Mouse (Mus musculus) E14TG2a.4 (cell line): ENCODE measurements around the gene Tmem131l.

Source experiments
- H3K27me3 ChIP-seq: 2 replicates; pipeline ENCODE4 v1.6.1; 2014; ENCODE audit warnings: low read length, control low read depth; ENCODE audit not compliant: insufficient read depth
- H3K36me3 ChIP-seq: 2 replicates; pipeline ENCODE4 v1.6.1; 2014; ENCODE audit warnings: low read length, control low read depth; ENCODE audit not compliant: insufficient read depth
- H3K4me1 ChIP-seq: replicated peaks from 2 replicates; pipeline ENCODE4 v1.6.1; 2014; ENCODE audit warnings: low read depth, low read length, control low read depth
- H3K4me3 ChIP-seq: replicated peaks from 2 replicates; pipeline ENCODE4 v1.5.1; 2014; ENCODE audit warnings: mild to moderate bottlenecking, low read length
- H3K9me3 ChIP-seq: 2 replicates; pipeline ENCODE4 v1.6.1; 2014; ENCODE audit warnings: low read length, control low read depth
- CTCF ChIP-seq: conservative IDR thresholded peaks from 2 replicates; pipeline ENCODE4 v1.5.1; 2014; ENCODE audit warnings: low read length
- NANOG ChIP-seq: IDR thresholded peaks from 2 replicates; pipeline ENCODE4 v1.6.1; 2014; ENCODE audit warnings: borderline replicate concordance, low read length, mixed read lengths
- POU5F1 ChIP-seq: IDR thresholded peaks from 2 replicates; pipeline ENCODE4 v1.6.1; 2014; ENCODE audit warnings: low read length, borderline replicate concordance

Gene Tmem131l

GRCm38 (mm10) chr3:83946848-83947247 lies 93.1 kb downstream of the Tmem131l start:
- Histone ChIP-seq H3K36me3 (peaks cover 34% of the 10 kb centered on the region), H3K9me3 (no peaks in the 10 kb centered on the region), H3K4me3 (no peak overlapping the region), H3K27me3 (no peaks in the 10 kb centered on the region), H3K4me1 (peaks cover 73% of the 10 kb centered on the region)
- TF ChIP-seq NANOG (no peak), CTCF (no peak), POU5F1 (no peak)

GRCm38 (mm10) chr3:83943691-83944090 lies 96.3 kb downstream of the Tmem131l start:
- no peak for TF ChIP-seq CTCF
- Histone ChIP-seq H3K4me1 (peaks cover 60% of the 10 kb centered on the region), H3K36me3 (peaks cover 40% of the 10 kb centered on the region), H3K9me3 (no peaks in the 10 kb centered on the region), H3K27me3 (no peaks in the 10 kb centered on the region), H3K4me3 (no peak overlapping the region)

- Histone ChIP-seq H3K27me3 (no peaks in the 10 kb centered on the region), H3K36me3 (peaks cover 44% of the 10 kb centered on the region), H3K9me3 (no peaks in the 10 kb centered on the region), H3K4me3 (peak overlapping the region; percentile 13; the same call in 1 of the 2 replicates), H3K4me1 (peaks cover 61% of the 10 kb centered on the region)
- TF ChIP-seq POU5F1 (no peak), CTCF (no peak), NANOG (no peak)
Observed at GRCm38 (mm10) chr3:83943212-83943611, 96.8 kb downstream of the Tmem131l start.

- no peak for TF ChIP-seq POU5F1
- no peak for TF ChIP-seq NANOG
- TF ChIP-seq CTCF: no peak
- H3K4me1 ChIP-seq: peaks cover 63% of the 10 kb centered on the region
- H3K9me3 ChIP-seq: no peaks in the 10 kb centered on the region
- no peaks in the 10 kb centered on the region for H3K27me3 ChIP-seq
- peaks cover 52% of the 10 kb centered on the region for H3K36me3 ChIP-seq
- no peak overlapping the region for H3K4me3 ChIP-seq
Observed at GRCm38 (mm10) chr3:83941921-83942320, 98.1 kb downstream of the Tmem131l start.

GRCm38 (mm10) chr3:83938871-83939270 lies 101.1 kb downstream of the Tmem131l start:
- no peak overlapping the region for H3K4me3 ChIP-seq
- TF ChIP-seq CTCF (no peak), NANOG (no peak), POU5F1 (no peak)
- H3K27me3 ChIP-seq: no peaks in the 10 kb centered on the region
- no peaks in the 10 kb centered on the region for H3K9me3 ChIP-seq
- H3K4me1 ChIP-seq: peaks cover 41% of the 10 kb centered on the region
- peaks cover 83% of the 10 kb centered on the region for H3K36me3 ChIP-seq

- H3K4me3 ChIP-seq: no peak overlapping the region
- H3K36me3 ChIP-seq: peaks cover 93% of the 10 kb centered on the region
- no peaks in the 10 kb centered on the region for H3K9me3 ChIP-seq
- TF ChIP-seq CTCF (no peak), NANOG (no peak)
- no peaks in the 10 kb centered on the region for H3K27me3 ChIP-seq
- H3K4me1 ChIP-seq: peaks cover 29% of the 10 kb centered on the region
Observed at GRCm38 (mm10) chr3:83934514-83934913, 105.5 kb downstream of the Tmem131l start.

GRCm38 (mm10) chr3:83915768-83916496 lies 124.0 kb downstream of the Tmem131l start:
- TF ChIP-seq CTCF (peak; percentile 44), NANOG (no peak)
- Histone ChIP-seq H3K27me3 (no peaks in the 10 kb centered on the region), H3K36me3 (peaks cover 97% of the 10 kb centered on the region), H3K4me1 (no peaks in the 10 kb centered on the region), H3K9me3 (no peaks in the 10 kb centered on the region), H3K4me3 (no peak overlapping the region)

GRCm38 (mm10) chr3:83915102-83915501 lies 124.9 kb downstream of the Tmem131l start:
- peaks cover 97% of the 10 kb centered on the region for H3K36me3 ChIP-seq
- H3K4me3 ChIP-seq: no peak overlapping the region
- no peaks in the 10 kb centered on the region for H3K9me3 ChIP-seq
- no peak for TF ChIP-seq POU5F1
- no peak for TF ChIP-seq NANOG
- no peak for TF ChIP-seq CTCF
- H3K4me1 ChIP-seq: no peaks in the 10 kb centered on the region
- H3K27me3 ChIP-seq: no peaks in the 10 kb centered on the region

- no peak for TF ChIP-seq POU5F1
- no peak for TF ChIP-seq CTCF
- TF ChIP-seq NANOG: no peak
- H3K4me1 ChIP-seq: no peaks in the 10 kb centered on the region
- H3K27me3 ChIP-seq: no peaks in the 10 kb centered on the region
- no peak overlapping the region for H3K4me3 ChIP-seq
- H3K36me3 ChIP-seq: peaks cover 96% of the 10 kb centered on the region
- no peaks in the 10 kb centered on the region for H3K9me3 ChIP-seq
Observed at GRCm38 (mm10) chr3:83910707-83911106, 129.3 kb downstream of the Tmem131l start.
